In genomic region chr2:118976282-118976929, GRCm38 (mm10) we compare ENCODE assay signal across 8 mouse cellular contexts. TPM values are rescaled to one million over a fixed set of nuclear protein-coding genes. Genes with fewer than 3 reads are reported as not detected.
DNase-seq lines count a peak whose midpoint lies in the region; ATAC-seq lines count a peak whose summit lies in the region.

No protein-coding gene starts in this region.

- H3K36me3 ChIP-seq in hindbrain, embryonic 14.5 days (replicated peaks; ENCODE audit: control insufficient read depth, insufficient read depth): no peaks in the 10 kb centered on the region

- peak overlapping the region; percentile 96 for H3K4me2 ChIP-seq in hindbrain, embryonic 14.5 days (replicated peaks)

- H3K9ac ChIP-seq in hindbrain, embryonic 14.5 days: peak overlapping the region; percentile 73

- H3K9me3 ChIP-seq in hindbrain, embryonic 14.5 days (ENCODE audit: control insufficient read depth, low read length): no peaks in the 10 kb centered on the region

- 1% methylated on average over 57 of the region's 57 CpGs for WGBS in hindbrain, embryonic 14.5 days

- peak; percentile 82 for DNase-seq in T-cell, adult 2 months (ENCODE audit: low spot score)
- peak; percentile 94 to 95 for DNase-seq in cerebellum, postnatal 25 days
- DNase-seq in frontal cortex, postnatal 25 days (ENCODE audit: low spot score in 2 of 2): peak; percentile 67 to 79
- DNase-seq in hindbrain, embryonic 14.5 days (ENCODE audit: low spot score): peak; percentile 69
- peak; percentile 84 to 87 for DNase-seq in layer of hippocampus, postnatal 36 days
- peak; percentile 92 for DNase-seq in lung, postnatal 25 days (ENCODE audit: low spot score)
- peak; percentile 39 for DNase-seq in retina, adult 2 months (ENCODE audit: low read depth, low spot score)
- peak; percentile 92 for DNase-seq in thymus, postnatal 25 days

- 0 out of 2 replicates have a peak overlapping the region, but pooled peaks have one; percentile 26 for H3K27ac ChIP-seq in hindbrain, embryonic 14.5 days

- H3K27me3 ChIP-seq in hindbrain, embryonic 14.5 days (ENCODE audit: control insufficient read depth, insufficient read depth, low read length): peaks cover 38% of the 10 kb centered on the region

- peaks cover 14% of the 10 kb centered on the region for H3K4me1 ChIP-seq in hindbrain, embryonic 14.5 days (replicated peaks; ENCODE audit: control insufficient read depth, insufficient read depth, low read length)

- H3K4me3 ChIP-seq in hindbrain, embryonic 14.5 days (replicated peaks; ENCODE audit: low read length): peak overlapping the region; percentile 60

- peak; percentile 80 for ATAC-seq in hindbrain, embryonic 14.5 days (ENCODE audit: low FRiP score)

RNA-seq across cellular contexts. Expression of gene Chst14, which starts 50.1 kb away (rescaled TPM):
- 7.7 and 8.7 TPM in 2 replicates for polyA plus RNA-seq in hindbrain, embryonic 14.5 days (2014; fragmentation: Nextera tagmentation; extraction: Ambion mirVana)
- 1 to 10 TPM; 2.7 to 2.9 TPM for total RNA-seq in layer of hippocampus, postnatal 36 days (2021)

RNA-seq across cellular contexts. Expression of gene Ccdc32, which starts 52.8 kb away (rescaled TPM):
- polyA plus RNA-seq in hindbrain, embryonic 14.5 days (2014; fragmentation: Nextera tagmentation; extraction: Ambion mirVana): 36.0 and 36.5 TPM in 2 replicates
- 10 to 100 TPM; 51.3 to 55.5 TPM for total RNA-seq in layer of hippocampus, postnatal 36 days (2021)

RNA-seq across cellular contexts. Expression of gene Rpusd2, which starts 58.2 kb away (rescaled TPM):
- 3.6 and 3.9 TPM in 2 replicates for polyA plus RNA-seq in hindbrain, embryonic 14.5 days (2014; fragmentation: Nextera tagmentation; extraction: Ambion mirVana)
- total RNA-seq in layer of hippocampus, postnatal 36 days (2021): 1 to 10 TPM; 7.3 to 7.5 TPM

Comparison
In these comparisons a context has a peak if more than half of its experiments do, and no peak if none do; other contexts are left out.
1. Peak in every context shown above with its lines: DNase-seq, ATAC-seq, H3K4me3 ChIP-seq and H3K27ac ChIP-seq.
2. DNase-seq: peak in every context shown above with its lines; median percentile 94 in cerebellum, postnatal 25 days; 92 in lung, postnatal 25 days; 92 in thymus, postnatal 25 days; 86 in layer of hippocampus, postnatal 36 days; 82 in T-cell, adult 2 months; 73 in frontal cortex, postnatal 25 days; 69 in hindbrain, embryonic 14.5 days; 39 in retina, adult 2 months.